Mouse (Mus musculus) monocyte, adult 2 months (primary cell): Measurements from ENCODE around the gene Pcbp2.

Experiments
- DNase-seq, 2 experiments: peaks; one replicate each; pipeline ENCODE4 v3.0.0; 2022; ENCODE audit warnings: low spot score in 2 of 2, low read depth in 1 of 2

The Pcbp2 gene

DNA sequence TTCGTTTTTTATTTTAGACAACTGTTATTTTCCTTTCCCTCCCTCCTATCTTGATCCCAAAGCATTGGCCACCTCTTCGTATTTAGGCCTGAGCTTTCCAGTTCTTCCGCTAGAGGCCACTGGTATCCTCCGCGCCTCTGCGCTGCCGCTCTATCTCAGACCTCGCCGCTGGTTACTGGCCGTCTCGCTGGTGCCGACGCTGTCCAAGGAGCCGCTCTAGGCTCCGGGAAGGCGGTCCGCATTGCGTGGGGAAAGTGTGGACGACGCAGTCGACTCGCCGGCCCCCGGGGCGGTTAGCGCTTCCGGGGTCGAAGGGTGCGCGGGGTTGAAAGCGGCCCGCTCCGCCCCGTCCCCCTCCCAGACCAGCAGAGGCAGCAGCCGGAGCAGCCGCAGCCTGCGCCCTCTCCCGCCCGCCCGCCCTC, at the start of gene Pcbp2:
Gene Pcbp2, plus strand, starts transcription at position 357 of the 422 bp plus-strand sequence.
- DNase-seq: peak; percentile 92 to 93

DNA sequence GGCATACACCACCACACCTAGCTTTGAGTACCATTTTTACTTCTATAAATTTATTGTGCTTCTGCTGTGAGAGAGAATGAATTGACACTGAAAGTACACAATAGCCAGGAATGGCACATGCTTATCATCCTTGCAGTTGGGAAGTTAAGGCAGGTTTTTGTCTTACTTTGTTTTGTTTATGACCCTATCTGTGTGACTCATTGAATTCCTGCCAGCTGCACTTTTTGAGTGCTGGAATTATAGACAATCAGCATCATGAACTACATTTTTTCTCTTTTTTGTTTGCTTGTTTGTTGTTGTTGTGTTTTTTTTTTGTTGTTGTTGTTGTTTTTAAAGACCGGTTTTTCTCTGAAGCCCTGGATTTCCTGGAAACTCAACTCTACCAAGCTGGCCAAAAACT, 49.4 kb upstream of the Pcbp2 start:
- DNase-seq: no peak

DNA sequence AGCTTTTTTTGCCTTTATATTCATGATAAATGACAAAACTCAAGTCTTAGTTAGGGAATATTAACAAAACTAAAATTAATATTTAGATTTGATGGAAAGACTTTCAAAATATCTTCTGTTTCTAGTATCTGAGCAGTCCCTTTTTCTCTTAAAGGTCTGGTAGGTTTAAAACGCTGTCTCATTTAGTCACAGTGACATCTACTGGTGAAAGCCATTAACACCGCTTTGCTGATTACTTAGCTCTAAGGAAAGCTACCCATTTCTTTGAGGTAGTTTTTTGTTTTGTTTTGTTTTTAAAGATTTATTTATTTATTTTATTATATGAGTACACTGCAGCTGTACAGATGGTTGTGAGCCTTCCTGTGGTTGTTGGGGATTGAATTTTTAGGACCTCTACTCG, 48.9 kb upstream of the Pcbp2 start:
- DNase-seq: no peak

DNA sequence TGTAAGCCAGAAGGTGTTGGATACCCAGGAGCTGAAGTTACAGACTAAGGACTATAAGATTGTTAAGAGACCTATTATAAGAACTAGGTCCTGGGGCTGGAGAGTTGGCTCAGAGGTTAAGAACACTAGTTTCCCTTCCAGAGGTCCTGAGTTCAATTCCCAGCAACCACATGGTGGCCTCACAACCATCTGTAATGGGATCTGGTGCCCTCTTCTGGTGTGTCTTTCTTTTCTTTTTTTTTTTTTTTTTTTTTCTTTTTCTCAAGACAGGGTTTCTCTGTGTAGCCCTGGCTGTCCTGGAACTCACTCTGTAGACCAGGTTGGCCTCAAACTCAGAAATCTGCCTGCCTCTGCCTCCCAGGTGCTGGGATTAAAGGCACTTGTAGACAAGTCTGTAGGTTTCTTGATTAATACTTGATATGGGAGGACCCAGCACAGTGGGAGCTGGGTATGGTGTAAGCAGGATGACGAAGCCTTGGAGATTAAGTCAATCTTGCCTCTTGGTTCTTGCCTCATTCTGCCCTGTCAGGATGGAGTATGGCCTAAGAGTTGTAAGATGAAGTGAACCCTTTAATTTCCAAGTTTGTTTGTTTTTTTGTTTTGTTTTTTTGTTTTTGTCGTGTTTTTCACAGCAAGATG, 46.6 kb upstream of the Pcbp2 start:
- no peak for DNase-seq

DNA sequence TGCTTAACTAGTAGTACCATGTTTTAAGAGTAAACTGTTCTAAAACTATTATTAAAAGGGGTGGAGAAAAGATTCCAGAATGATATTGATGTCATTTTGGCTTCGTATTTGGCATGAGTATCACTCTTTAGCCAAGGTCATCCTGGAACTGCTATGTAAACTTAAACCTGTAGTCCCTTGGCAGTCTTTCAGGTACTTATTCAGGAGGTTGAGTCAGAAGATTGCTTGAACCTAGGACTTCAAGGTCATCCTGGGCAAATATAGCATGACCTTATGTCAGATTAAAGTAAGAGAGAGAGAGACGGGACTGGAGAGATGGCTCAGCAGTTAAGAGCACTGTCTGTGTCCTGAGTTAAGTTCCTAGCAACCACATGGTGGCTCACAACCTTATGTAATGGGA, 45.7 kb upstream of the Pcbp2 start:
- DNase-seq: no peak

DNA sequence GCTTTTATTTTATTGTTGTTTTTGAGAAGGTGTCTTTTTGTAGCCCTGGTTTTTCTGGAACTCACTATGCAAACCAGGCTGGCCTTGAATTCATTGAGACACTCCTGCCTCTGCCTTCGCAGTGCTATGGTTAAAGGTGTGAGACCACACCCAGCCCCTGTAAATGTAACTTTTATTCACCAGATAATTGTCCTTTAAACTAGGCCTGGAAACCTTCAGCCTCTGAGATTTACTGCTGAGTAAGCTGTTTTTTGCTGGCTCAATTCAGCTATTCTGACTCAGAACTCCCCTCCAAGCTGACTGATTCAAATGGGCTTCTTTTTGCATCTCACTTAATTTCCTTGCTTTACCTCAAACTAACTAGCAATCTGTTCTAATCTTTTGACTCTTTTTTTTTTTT, 43.4 kb upstream of the Pcbp2 start:
- DNase-seq: no peak

DNA sequence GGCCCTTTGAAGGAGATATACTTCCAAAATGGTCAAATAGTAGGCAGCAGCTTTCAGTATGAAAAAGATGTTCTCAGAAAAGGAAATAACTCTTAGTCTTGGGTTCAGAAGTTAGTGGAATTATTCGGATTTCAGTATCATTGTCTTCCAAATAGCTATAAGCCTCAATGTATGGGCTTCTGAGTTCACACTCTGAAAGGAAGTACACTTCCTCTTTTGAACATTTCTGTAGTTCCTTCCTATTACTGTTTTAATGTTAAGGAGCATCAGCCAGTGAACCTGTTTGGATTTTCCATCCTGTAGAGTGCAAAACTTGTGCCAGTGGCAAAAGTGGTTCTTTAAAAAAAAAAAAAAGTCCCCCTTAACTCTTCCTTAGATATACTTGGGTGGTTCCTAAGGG, 38.3 kb upstream of the Pcbp2 start:
- no peak for DNase-seq

DNA sequence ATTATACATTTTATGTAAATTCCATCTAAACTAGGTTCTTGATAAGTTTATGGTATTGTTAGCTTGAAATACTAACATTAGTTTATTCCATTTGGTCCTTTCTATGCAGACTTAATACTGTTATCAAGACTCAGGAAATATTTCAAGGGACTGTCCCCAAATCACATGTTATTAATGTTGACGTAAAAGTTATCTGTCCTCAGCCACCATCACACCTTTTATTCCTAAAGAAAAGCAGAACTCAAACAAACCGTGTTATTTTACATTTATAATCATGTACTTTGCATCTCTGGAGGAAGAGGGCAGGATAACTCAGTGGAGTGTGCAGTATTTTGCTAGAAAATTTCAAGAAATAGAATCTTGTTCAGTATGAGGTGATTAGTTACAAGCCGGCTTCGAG, 37.2 kb upstream of the Pcbp2 start:
- no peak for DNase-seq

DNA sequence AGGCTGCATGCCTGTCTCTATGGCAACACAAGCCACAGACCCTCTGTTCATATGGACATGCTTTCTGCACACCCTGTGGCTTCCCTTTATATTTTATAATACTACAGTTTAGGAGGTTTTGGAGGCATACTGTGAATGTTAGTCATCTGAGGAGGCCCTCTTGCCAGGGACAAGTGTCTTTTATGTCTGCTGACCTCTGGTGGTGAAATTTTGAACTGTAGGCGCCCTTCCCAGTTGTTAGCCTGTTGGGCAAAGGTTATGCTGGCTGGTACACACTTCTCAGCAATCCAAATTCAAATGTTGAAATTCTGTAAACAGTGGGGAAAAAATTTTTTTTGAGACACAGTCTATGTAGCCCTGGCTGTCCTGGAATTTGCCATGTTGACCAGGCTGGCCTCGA, 27.8 kb upstream of the Pcbp2 start:
- peak; percentile 31 to 67 for DNase-seq

DNA sequence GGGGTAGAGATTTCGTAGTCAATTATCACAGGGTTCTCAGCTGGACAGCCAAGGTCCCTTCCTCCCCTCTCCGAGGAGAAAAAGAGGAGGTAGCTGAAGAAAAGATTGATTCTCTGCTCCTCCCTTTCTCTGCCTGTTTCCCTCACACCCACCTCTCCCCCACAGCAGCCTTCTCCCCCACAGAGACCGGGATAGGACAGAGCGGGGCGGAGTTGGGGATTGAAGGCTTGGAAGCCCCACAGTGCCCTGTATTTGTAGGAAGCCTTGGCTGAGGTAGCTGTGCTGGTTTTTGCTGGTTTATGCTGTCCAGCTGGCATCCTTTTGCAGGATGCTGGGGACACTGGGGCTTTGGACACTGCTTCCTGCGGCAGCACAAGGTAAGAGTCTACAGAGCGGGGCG, 25.2 kb upstream of the Pcbp2 start, which contains the start of gene Amhr2:
Gene Amhr2, plus strand, starts transcription at position 222 of the 400 bp plus-strand sequence.
- DNase-seq: no peak

DNA sequence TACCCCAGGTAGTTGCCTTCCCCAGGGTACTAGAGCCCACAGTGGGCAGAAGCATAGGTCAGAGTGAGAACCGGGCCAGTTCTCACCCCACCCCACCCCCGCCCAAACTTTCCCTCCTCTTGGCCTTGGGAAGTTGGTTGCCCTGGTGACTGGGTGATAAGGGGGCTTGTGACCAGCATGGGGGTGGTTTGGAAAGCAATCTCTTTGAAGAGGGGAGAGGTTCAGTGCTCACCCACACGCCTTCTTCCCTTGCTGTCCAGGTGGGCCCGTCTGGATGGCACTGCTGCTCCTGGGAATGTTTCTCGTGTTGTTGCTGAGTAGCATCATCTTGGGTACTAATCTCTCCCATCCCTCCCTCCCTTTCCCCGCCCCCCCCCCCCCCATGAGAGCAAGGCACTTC, 23.9 kb upstream of the Pcbp2 start:
- DNase-seq: no peak

DNA sequence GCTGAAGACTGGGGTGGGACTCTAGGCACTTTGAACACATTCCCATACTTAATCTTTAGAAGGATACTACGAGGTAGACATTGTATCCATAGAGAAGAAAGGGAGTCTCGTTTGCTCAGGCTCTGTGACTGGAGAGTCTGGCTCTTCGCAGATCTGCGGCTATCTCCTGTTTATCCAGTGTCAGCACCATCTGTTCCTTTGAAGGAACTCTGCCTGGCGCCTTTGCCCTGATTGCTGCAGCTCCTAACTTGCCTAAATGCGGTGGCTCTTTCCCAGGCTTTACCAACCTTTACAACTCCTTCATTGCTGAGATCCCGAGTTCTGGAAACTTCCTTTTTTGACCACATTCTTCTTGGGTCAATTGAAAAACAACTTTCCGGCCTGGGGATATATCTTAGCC, 21.0 kb upstream of the Pcbp2 start:
- DNase-seq: no peak

DNA sequence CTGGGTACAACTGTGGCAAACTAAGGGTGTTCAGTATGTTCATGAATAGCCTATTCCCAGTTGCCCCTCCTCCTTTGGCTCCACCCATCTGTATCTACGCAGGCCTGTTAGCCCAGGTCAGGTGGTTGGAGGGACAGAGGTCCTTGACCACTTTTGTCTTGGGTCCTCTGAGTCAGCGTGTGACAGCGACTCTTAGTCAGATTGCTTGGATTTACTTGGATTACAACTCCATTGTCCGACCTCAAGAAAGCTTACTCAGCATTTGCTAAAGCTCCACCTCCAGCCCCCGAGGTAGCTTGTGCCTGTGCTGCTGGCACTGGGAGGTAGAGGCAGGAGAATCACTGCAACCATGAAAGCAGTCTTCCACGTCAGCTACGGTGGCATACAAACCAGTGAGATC, 19.4 kb upstream of the Pcbp2 start:
- DNase-seq: no peak

DNA sequence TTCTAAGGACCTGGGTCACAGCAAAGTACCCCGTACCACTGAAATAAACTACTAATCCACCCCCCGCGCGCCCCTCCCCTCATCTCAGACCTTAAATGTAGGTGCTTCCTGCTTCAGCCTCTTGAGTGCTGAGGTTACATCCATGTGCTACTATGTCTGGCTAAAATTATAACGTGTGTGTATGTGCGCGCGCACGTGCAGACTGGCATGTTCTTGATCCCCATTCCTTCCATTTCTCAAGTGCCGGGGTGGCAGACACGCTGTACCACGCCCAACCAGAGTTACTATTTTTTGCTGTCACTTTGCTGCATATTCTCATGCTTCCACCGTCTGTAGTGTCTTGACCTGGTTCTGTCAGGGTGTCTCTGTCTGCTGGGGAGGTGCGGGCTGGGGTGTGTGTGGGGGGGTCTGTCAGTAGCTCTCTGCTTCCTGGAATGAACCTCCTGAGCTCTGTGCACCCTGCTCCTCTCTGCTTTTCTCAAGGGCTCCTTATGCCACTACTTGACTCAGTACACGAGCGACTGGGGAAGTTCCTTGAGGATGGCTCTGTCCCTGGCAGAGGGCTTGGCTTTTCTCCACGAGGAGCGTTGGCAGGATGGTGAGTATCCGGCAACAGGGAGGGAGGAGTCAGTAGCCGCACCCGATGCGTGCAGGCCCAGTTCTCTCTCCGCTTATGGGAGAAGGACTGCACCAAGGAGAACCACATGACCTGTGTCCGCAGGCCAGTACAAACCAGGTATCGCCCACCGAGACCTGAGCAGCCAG, 18.5 kb upstream of the Pcbp2 start:
- DNase-seq: no peak

DNA sequence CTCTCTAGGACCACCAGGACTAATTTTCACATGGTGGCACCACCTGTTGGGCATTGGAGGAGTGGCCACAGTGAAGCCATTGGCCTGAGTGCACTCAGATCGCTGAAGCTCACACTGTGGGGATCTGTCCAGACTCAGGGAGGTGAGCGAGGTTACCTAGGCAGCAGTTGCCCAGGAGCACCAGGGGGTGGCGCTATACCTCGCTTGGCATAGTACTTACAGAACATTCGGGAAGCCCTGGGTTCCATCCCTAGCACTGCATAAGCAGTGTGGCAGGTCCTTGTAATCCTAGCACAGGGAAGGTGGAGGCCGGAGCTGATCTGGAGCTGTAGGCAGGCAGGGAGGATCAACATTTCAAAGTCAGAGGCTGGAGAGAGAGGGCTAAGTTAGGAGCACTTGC, 14.3 kb upstream of the Pcbp2 start:
- DNase-seq: no peak

DNA sequence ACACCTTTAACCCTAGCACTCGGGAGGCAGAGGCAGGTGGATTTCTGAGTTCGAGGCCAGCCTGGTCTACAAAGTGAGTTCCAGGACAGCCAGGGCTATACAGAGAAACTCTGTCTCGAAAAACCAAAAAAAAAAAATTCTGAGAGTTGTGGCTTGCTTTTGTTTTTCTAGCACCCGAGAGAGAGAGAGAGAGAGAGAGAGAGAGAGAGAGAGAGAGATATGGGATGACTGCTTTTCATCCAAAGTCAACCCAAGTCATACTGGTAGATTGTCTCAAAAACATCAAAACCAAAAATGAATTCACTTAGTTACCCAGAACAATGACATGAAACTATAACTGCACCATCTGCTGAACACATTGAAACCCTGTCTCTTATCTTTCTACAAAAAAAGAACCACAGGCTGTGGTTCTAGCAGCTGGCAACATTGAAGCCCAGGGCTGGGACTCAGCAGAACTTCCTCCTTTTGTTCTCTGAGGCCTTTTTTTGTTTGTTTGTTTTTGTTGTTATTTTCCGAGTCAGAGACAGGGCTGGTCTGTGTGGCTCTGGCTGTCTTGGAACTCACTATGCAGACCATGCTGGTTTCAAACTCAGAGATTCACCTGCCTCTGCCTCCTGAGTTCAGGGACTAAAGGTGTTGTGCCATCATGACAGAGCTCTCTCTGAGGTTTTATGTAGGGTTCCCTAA, 12.1 kb upstream of the Pcbp2 start:
- DNase-seq: no peak

DNA sequence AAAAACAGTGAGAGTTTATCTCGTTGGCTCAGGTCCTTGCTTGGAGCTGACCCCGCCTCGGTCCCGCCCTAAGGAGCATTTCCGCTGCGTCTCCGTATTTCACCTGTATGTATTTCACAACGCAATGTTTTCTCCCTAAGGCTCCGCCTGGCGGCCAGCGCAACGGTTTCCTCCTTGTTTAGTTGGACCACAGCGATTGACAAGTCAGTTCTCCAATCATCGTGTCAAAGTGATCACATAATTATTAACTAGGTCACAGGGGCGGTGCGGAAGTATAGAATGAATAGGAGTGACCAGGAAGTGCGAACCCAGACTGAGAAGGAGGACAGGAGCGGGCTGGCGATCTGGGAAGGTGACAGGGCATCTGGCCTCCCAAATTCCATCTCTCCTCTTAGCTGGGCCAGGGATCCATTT, 11.4 kb upstream of the Pcbp2 start, which contains the start of gene Prr13:
Gene Prr13, plus strand, starts transcription at position 125 of the 414 bp plus-strand sequence.
- DNase-seq: peak; percentile 78 to 80

DNA sequence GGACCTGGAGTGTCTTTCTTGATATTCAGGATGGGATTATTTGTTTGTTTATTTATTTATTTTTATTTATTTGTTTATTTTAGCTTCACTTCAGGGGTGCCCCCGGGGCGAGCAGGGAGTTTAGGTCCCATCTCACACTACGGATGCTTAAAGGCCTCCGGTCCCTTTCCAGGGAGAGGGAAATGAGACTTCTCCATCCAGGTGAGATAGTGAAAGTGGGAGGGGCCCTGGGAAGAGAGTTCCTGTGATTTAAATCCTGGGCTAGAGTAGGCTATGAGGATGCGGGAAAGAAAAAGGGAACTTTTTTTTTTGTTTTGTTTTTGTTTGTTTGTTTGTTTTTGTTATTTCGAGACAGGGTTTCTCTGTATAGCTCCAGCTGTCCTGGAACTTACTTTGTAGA, 11.0 kb upstream of the Pcbp2 start:
- no peak for DNase-seq

DNA sequence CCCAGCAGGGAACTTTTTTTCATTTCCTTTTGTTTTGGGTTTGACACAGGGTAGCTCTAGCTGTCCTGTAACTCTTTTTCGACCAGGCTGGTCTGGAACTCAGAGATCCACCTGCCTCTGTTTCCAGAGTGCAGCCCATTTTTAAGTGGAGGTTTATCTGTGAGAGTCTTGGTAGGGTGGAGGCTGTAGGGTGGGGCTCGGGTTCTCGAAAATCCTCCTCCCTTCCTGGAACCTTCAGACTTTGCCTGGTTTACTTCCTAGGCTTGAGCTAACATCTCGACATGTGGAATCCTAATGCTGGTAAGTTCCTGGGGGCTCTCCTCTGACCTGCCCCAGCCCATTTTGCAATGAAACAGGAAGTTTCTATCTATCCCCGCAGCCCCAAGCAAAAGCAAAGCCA, 10.5 kb upstream of the Pcbp2 start:
- no peak for DNase-seq

DNA sequence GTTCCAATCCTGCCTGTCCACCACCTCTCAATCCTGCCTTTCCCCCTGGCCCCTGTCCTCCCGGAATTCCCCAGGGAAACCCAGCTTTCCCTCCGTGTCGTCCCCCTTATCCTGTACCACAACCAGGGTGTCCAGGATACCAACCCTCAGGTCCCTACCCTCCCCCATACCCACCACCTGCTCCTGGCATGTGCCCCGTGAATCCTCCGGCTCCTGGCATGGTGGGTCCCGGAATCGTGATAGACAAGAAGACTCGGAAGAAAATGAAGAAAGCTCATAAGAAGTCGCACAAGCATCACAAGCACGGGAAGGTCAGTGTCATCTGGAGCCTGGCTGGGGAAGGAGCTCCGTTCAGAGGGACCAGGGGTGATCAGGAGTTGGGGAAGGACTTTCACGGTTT, 9.9 kb upstream of the Pcbp2 start:
- DNase-seq: no peak

DNA sequence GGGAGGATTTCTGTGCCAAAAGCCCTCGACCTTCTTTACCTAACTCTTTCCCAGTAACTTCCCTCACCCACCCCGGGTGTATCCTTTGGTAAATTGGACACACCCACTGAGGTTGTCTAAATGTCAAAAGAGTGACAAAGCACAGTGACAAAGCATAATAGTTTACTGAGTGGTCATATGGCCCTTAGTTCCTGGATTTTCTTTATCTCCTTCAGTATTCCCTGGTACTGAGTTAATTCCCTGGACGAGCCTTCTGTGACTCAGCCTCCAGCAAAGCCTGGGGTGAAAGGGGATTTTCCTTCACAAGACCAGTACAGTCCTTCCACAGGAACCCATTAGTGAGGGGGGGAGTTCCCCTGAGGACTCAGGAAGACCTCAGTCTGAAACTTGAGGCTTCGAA, 9.4 kb upstream of the Pcbp2 start:
- DNase-seq: no peak

DNA sequence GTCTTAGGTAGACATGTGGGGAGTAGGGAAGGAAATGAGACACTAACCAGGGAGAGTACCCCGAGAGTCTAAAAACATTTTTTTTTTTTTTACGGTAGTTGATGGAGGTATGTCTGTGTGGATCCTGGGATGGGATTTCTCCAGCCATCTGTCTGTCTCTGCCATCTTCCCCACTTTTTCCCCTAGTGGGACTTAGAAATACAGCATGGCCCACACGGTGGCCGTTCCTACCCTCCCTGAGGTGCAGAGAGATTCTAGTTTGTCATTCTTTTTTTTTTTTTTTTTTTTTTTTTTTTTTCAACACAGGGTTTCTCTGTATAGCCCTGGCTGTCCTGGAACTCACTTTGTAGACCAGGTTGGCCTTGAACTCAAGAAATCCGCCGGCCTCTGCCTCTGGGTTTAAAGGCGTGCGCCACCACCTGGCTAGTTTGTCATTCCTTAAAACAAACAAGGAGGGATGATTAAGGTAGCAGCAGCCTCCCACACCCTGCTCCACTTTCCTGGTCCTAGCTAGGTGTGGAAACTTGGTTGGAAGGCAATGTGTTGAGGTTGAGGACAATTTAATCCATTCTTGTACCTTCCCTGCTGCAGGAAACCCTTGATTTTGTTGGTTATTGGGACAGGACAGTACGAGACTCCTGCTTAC, 8.8 kb upstream of the Pcbp2 start:
- no peak for DNase-seq
